ENCODE assay signal across 9 mouse cellular contexts in genomic region chr14:55053708-55054190, GRCm38 (mm10). TPM values are rescaled to one million over a fixed set of nuclear protein-coding genes. Genes with fewer than 3 reads are reported as not detected.
DNase-seq lines count a peak whose midpoint lies in the region; ATAC-seq and TF ChIP-seq lines count a peak whose summit lies in the region.
"Had no signal": no experiment of that assay in that cellular context is flagged by ENCODE, and none has a peak within 500 bp of the region (broad histone marks: within the 10 kb centered on the region; RNA-seq: fewer than 3 reads in every experiment).

No protein-coding gene starts in this region.

- no peak overlapping the region for H3K9ac ChIP-seq in embryonic facial prominence, embryonic 14.5 days (ENCODE audit: low read depth, low read length)
- 0 out of 2 replicates have a peak overlapping the region, but pooled peaks have one; percentile 9 for H3K9ac ChIP-seq in midbrain, postnatal 0 days (replicated peaks; ENCODE audit: low read length, poor library complexity, severe bottlenecking)
- no peak overlapping the region for H3K9ac ChIP-seq in liver, embryonic 12.5 days

- no peak for DNase-seq in embryonic facial prominence, embryonic 14.5 days (ENCODE audit: low spot score)
- no peak for DNase-seq in embryonic facial prominence, embryonic 10.5 days (ENCODE audit: low spot score)
- DNase-seq in cerebellum, adult 9-11 months: peak; percentile 98
- DNase-seq in kidney, postnatal 14 days: peak; percentile 30
- peak; percentile 96 for DNase-seq in midbrain, postnatal 0 days (ENCODE audit: low spot score)
- no peak for DNase-seq in B cell, adult 2 months

- H3K4me2 ChIP-seq in embryonic facial prominence, embryonic 14.5 days (ENCODE audit: low read depth, low read length): no peak overlapping the region
- peak overlapping the region; percentile 48 for H3K4me2 ChIP-seq in midbrain, postnatal 0 days (ENCODE audit: low read depth, low read length, poor library complexity, severe bottlenecking)
- no peak overlapping the region for H3K4me2 ChIP-seq in liver, embryonic 12.5 days

- TF ChIP-seq CTCF in midbrain, postnatal 0 days (IDR thresholded peaks at IDR 0.05): no peak

- no peak overlapping the region for H3K4me3 ChIP-seq in embryonic facial prominence, embryonic 14.5 days (ENCODE audit: low read depth, low read length)
- H3K4me3 ChIP-seq in embryonic facial prominence, embryonic 10.5 days: no peak overlapping the region
- peak overlapping the region; percentile 19 for H3K4me3 ChIP-seq in midbrain, postnatal 0 days (ENCODE audit: low read depth, low read length)
- no peak overlapping the region for H3K4me3 ChIP-seq in liver, embryonic 12.5 days

- H3K4me1 ChIP-seq in embryonic facial prominence, embryonic 14.5 days (ENCODE audit: control insufficient read depth, insufficient read depth, low read length): no peaks in the 10 kb centered on the region
- peaks cover 7% of the 10 kb centered on the region for H3K4me1 ChIP-seq in embryonic facial prominence, embryonic 10.5 days
- H3K4me1 ChIP-seq in midbrain, postnatal 0 days (ENCODE audit: insufficient read depth, low read length): 0 out of 2 replicates have a peak, but pooled peaks cover 3% of the 10 kb centered on the region
- H3K4me1 ChIP-seq in liver, embryonic 12.5 days: peaks cover 25% of the 10 kb centered on the region

- no peaks in the 10 kb centered on the region for H3K27me3 ChIP-seq in embryonic facial prominence, embryonic 14.5 days (replicated peaks; ENCODE audit: control insufficient read depth, insufficient read depth, low read length)
- no peaks in the 10 kb centered on the region; the same call in 1 of the 2 replicates for H3K27me3 ChIP-seq in embryonic facial prominence, embryonic 10.5 days (replicated peaks; ENCODE audit: low read depth, poor library complexity, severe bottlenecking)
- no peaks in the 10 kb centered on the region for H3K27me3 ChIP-seq in midbrain, postnatal 0 days (ENCODE audit: insufficient read depth, low read length)
- peaks cover 20% of the 10 kb centered on the region for H3K27me3 ChIP-seq in liver, embryonic 12.5 days (replicated peaks)

- H3K27ac ChIP-seq in embryonic facial prominence, embryonic 14.5 days (replicated peaks; ENCODE audit: low read depth, low read length): no peak overlapping the region
- no peak overlapping the region for H3K27ac ChIP-seq in embryonic facial prominence, embryonic 10.5 days (replicated peaks)
- peak overlapping the region; percentile 87 for H3K27ac ChIP-seq in midbrain, postnatal 0 days (ENCODE audit: low read depth, low read length)
- H3K27ac ChIP-seq in liver, embryonic 12.5 days: no peak overlapping the region

- WGBS in embryonic facial prominence, embryonic 14.5 days: 86% methylated on average over 17 of the region's 17 CpGs
- WGBS in embryonic facial prominence, embryonic 10.5 days: 90% methylated on average over 17 of the region's 17 CpGs
- WGBS in midbrain, postnatal 0 days: 62% methylated on average over 15 of the region's 17 CpGs
- 77% methylated on average over 17 of the region's 17 CpGs for WGBS in liver, embryonic 12.5 days (ENCODE audit: insufficient replicate concordance)

- ATAC-seq in embryonic facial prominence, embryonic 14.5 days (ENCODE audit: low read depth): peak; percentile 53; the same call in 1 of the 2 replicates
- peak; percentile 85 for ATAC-seq in midbrain, postnatal 0 days (ENCODE audit: low FRiP score)
- ATAC-seq in liver, embryonic 12.5 days: no peak
- no peak for ATAC-seq in activated CD4-positive, CD25-positive, alpha-beta regulatory T cell, adult 4 months

- H3K36me3 ChIP-seq in embryonic facial prominence, embryonic 14.5 days (ENCODE audit: control insufficient read depth, insufficient read depth, low read length): no peaks in the 10 kb centered on the region
- no peaks in the 10 kb centered on the region for H3K36me3 ChIP-seq in embryonic facial prominence, embryonic 10.5 days (replicated peaks)
- H3K36me3 ChIP-seq in midbrain, postnatal 0 days (ENCODE audit: insufficient read depth, low read length): no peaks in the 10 kb centered on the region
- H3K36me3 ChIP-seq in liver, embryonic 12.5 days: no peaks in the 10 kb centered on the region

- no peaks in the 10 kb centered on the region for H3K9me3 ChIP-seq in embryonic facial prominence, embryonic 14.5 days (ENCODE audit: control insufficient read depth, low read length)
- H3K9me3 ChIP-seq in embryonic facial prominence, embryonic 10.5 days: no peaks in the 10 kb centered on the region
- no peaks in the 10 kb centered on the region for H3K9me3 ChIP-seq in midbrain, postnatal 0 days (ENCODE audit: low read length)
- H3K9me3 ChIP-seq in liver, embryonic 12.5 days (replicated peaks): no peaks in the 10 kb centered on the region

RNA-seq across cellular contexts. Expression of gene Zfhx2, which starts 38.4 kb away (rescaled TPM):
- polyA plus RNA-seq in embryonic facial prominence, embryonic 14.5 days (2014; fragmentation: Nextera tagmentation; extraction: Ambion mirVana): 3.4 and 3.7 TPM in 2 replicates
- 6.1 and 6.8 TPM in 2 replicates for polyA plus RNA-seq in embryonic facial prominence, embryonic 10.5 days (2016; fragmentation: Nextera tagmentation; extraction: Ambion mirVana)
- total RNA-seq in midbrain, postnatal 0 days (2014; rRNA removed): 16.4 and 18.6 TPM in 2 replicates
- 11.2 and 14.2 TPM in 2 replicates for polyA plus RNA-seq in midbrain, postnatal 0 days (2015; fragmentation: Nextera tagmentation; extraction: Ambion mirVana)
- polyA plus RNA-seq in liver, embryonic 12.5 days (2016; fragmentation: Nextera tagmentation; extraction: Ambion mirVana): 2.4 and 2.5 TPM in 2 replicates
- polyA plus RNA-seq in activated CD4-positive, CD25-positive, alpha-beta regulatory T cell, adult 4 months (2017; shearing (Covaris generic)): 1 to 10 TPM; 5.4 to 5.5 TPM

RNA-seq across cellular contexts. Expression of gene Ngdn, which starts 38.5 kb away (rescaled TPM):
- polyA plus RNA-seq in embryonic facial prominence, embryonic 14.5 days (2014; fragmentation: Nextera tagmentation; extraction: Ambion mirVana): 70.1 and 71.6 TPM in 2 replicates
- 91.1 and 94.2 TPM in 2 replicates for polyA plus RNA-seq in embryonic facial prominence, embryonic 10.5 days (2016; fragmentation: Nextera tagmentation; extraction: Ambion mirVana)
- 20.9 and 29.6 TPM in 2 replicates for total RNA-seq in midbrain, postnatal 0 days (2014; rRNA removed)
- polyA plus RNA-seq in midbrain, postnatal 0 days (2015; fragmentation: Nextera tagmentation; extraction: Ambion mirVana): 44.3 and 48.1 TPM in 2 replicates
- 55.6 and 57.5 TPM in 2 replicates for polyA plus RNA-seq in liver, embryonic 12.5 days (2016; fragmentation: Nextera tagmentation; extraction: Ambion mirVana)
- polyA plus RNA-seq in activated CD4-positive, CD25-positive, alpha-beta regulatory T cell, adult 4 months (2017; shearing (Covaris generic)): 100 to 1,000 TPM; 158 to 174 TPM

RNA-seq across cellular contexts. Expression of gene Thtpa, which starts 40.8 kb away (rescaled TPM):
- polyA plus RNA-seq in embryonic facial prominence, embryonic 14.5 days (2014; fragmentation: Nextera tagmentation; extraction: Ambion mirVana): 16.7 and 22.6 TPM in 2 replicates
- 22.4 and 22.8 TPM in 2 replicates for polyA plus RNA-seq in embryonic facial prominence, embryonic 10.5 days (2016; fragmentation: Nextera tagmentation; extraction: Ambion mirVana)
- total RNA-seq in midbrain, postnatal 0 days (2014; rRNA removed): 38.0 and 42.1 TPM in 2 replicates
- polyA plus RNA-seq in midbrain, postnatal 0 days (2015; fragmentation: Nextera tagmentation; extraction: Ambion mirVana): 32.5 and 35.2 TPM in 2 replicates
- polyA plus RNA-seq in liver, embryonic 12.5 days (2016; fragmentation: Nextera tagmentation; extraction: Ambion mirVana): 6.9 TPM in 2 replicates
- 10 to 100 TPM in 1 of 2 experiments, 1 to 10 TPM in 1; 9.6 to 11.9 TPM for polyA plus RNA-seq in activated CD4-positive, CD25-positive, alpha-beta regulatory T cell, adult 4 months (2017; shearing (Covaris generic))

RNA-seq across cellular contexts. Expression of gene Ap1g2, which starts 52.6 kb away (rescaled TPM):
- polyA plus RNA-seq in embryonic facial prominence, embryonic 14.5 days (2014; fragmentation: Nextera tagmentation; extraction: Ambion mirVana): 15.3 and 17.6 TPM in 2 replicates
- 14.5 and 15.8 TPM in 2 replicates for polyA plus RNA-seq in embryonic facial prominence, embryonic 10.5 days (2016; fragmentation: Nextera tagmentation; extraction: Ambion mirVana)
- total RNA-seq in midbrain, postnatal 0 days (2014; rRNA removed): 8.2 and 11.6 TPM in 2 replicates
- 6.6 and 8.9 TPM in 2 replicates for polyA plus RNA-seq in midbrain, postnatal 0 days (2015; fragmentation: Nextera tagmentation; extraction: Ambion mirVana)
- polyA plus RNA-seq in liver, embryonic 12.5 days (2016; fragmentation: Nextera tagmentation; extraction: Ambion mirVana): 34.0 and 34.5 TPM in 2 replicates
- 100 to 1,000 TPM in 1 of 2 experiments, 10 to 100 TPM in 1; 99.1 to 102 TPM for polyA plus RNA-seq in activated CD4-positive, CD25-positive, alpha-beta regulatory T cell, adult 4 months (2017; shearing (Covaris generic))

RNA-seq across cellular contexts. Expression of gene Myh7, which starts 59.3 kb away (rescaled TPM):
- 92.5 and 103 TPM in 2 replicates for polyA plus RNA-seq in embryonic facial prominence, embryonic 14.5 days (2014; fragmentation: Nextera tagmentation; extraction: Ambion mirVana)
- 1.9 and 8.4 TPM in 2 replicates for polyA plus RNA-seq in embryonic facial prominence, embryonic 10.5 days (2016; fragmentation: Nextera tagmentation; extraction: Ambion mirVana)
- total RNA-seq in midbrain, postnatal 0 days (2014; rRNA removed): 1.8 and 3.2 TPM in 2 replicates
- polyA plus RNA-seq in midbrain, postnatal 0 days (2015; fragmentation: Nextera tagmentation; extraction: Ambion mirVana): 9.6 and 10.3 TPM in 2 replicates
- 0.82 and 2.4 TPM in 2 replicates for polyA plus RNA-seq in liver, embryonic 12.5 days (2016; fragmentation: Nextera tagmentation; extraction: Ambion mirVana)
- polyA plus RNA-seq in activated CD4-positive, CD25-positive, alpha-beta regulatory T cell, adult 4 months (2017; shearing (Covaris generic)): not detected
- total RNA-seq: common myeloid progenitor, adult 5-6 weeks had no signal

Comparison
In these comparisons a context has a peak if more than half of its experiments do, and no peak if none do; other contexts are left out.
1. ATAC-seq: peak in embryonic facial prominence, embryonic 14.5 days (single experiment) and midbrain, postnatal 0 days (single experiment); none in liver, embryonic 12.5 days (single experiment) and activated CD4-positive, CD25-positive, alpha-beta regulatory T cell, adult 4 months (single experiment).
2. DNase-seq: peak in cerebellum, adult 9-11 months (single experiment), kidney, postnatal 14 days (single experiment) and midbrain, postnatal 0 days (single experiment); none in embryonic facial prominence, embryonic 14.5 days (single experiment), embryonic facial prominence, embryonic 10.5 days (single experiment) and B cell, adult 2 months (0 of 2).